Mouse (Mus musculus) kidney, postnatal 14 days (tissue): ENCODE data around the gene Hcn1.

Experiments
- DNase-seq: peaks from one replicate; pipeline ENCODE4 v3.0.0; 2022; ENCODE audit warnings: mixed read lengths

Hcn1 gene

DNA sequence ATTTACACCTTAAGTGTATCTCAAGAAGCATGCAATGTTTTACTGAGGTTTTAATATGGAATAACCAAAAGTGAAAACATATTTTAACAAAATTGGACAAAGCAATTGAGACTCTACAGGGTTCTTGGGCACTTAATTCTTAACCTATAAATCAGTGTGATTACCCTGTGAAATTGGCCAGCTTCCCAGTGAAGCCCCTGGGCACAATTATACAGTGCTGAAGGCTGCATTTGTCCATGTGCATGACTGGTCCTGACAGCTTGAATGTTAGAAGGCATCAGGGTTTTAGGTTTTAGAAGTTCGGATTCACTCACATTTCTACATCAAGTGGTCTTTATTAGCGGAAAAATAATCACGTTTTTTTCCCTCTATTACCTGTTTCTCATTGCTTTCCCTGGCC is 103.9 kb downstream of the Hcn1 start:
- no peak for DNase-seq

- DNase-seq = no peak
Observed at GRCm38 (mm10) chr13:117706496-117706895, 104.4 kb downstream of the Hcn1 start.

GRCm38 (mm10) chr13:117706986-117707738 is 105.0 kb downstream of the Hcn1 start:
- DNase-seq = no peak

DNA sequence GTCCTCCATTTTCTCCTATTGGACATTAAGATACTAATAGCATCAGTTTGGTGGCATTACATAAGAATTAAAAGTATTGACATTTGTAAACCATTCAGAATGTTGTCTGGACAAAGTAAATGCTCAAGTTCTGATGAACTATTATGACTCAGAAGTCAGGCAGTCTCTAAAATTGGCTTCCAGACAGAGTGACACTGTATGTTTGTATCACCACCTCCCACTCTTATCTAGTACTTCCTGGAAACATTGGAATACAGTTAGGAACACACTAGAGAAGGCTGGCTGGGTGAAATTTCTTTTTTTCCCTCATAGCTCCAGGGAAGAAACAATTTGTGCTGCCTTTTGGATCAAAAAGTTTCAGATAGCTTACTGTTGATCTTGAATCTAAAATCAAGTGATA is 108.7 kb downstream of the Hcn1 start:
- no peak for DNase-seq

GRCm38 (mm10) chr13:117722090-117722489 is 120.0 kb downstream of the Hcn1 start:
- DNase-seq = no peak

GRCm38 (mm10) chr13:117724083-117724482 is 122.0 kb downstream of the Hcn1 start:
- no peak for DNase-seq

DNA sequence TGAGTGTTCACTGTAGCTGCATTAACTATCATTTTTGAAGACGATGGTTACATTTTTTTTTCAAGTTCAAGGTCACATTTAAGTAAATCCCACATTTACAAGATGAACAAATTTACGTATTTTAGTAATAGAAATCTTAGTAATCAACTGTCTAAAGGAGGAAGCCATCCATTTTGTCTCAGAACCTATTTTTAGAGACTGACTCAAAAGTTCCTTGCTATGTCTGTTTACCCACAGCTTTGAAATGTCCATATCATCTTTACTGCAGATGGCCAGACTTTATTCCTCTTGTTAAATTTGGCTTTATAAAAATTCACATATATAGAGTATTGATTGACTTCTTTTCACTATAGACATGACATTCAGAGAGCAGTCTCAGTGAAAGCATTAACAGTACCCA is 126.3 kb downstream of the Hcn1 start:
- no peak for DNase-seq

DNA sequence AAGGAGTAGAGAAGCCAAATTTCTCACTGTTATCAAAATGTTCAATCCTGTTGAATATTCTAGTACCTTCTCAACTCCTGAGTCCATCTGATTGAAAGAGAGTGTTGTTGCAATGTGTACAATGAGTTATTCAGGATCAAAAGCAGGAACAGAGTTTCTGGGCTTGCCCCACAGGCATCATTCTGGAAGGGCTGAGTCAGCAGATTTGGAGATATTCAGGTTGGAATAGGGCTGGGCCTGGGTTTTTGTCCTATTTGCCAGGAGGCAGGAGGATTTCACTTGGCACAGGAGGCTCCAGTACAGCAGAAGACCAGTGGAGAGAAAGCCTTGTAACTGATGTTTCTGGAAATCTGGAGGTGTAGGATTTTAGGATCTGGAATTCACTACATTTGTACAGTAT is 130.6 kb downstream of the Hcn1 start:
- DNase-seq = no peak

- DNase-seq = no peak
Observed at GRCm38 (mm10) chr13:117744451-117744850, 142.3 kb downstream of the Hcn1 start.

DNA sequence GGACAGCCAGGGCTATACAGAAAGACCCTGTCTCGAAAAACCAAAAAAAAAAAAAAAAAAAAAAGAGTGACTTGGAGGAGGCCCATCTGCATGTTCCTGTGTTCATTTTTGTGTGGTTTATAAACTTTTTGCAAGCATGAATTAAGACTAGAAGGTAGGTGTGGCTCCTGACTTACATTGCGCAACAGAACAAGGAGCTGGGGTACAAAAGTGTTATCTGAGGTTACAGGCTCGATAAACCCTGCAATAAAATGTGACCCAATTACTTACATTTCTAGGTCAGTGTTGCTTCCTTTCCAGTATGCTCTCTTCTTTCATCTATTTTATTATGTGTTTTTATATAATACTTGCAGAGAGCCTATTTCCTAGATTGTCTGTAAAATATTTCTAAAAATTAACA is 143.1 kb downstream of the Hcn1 start:
- no peak for DNase-seq

DNA sequence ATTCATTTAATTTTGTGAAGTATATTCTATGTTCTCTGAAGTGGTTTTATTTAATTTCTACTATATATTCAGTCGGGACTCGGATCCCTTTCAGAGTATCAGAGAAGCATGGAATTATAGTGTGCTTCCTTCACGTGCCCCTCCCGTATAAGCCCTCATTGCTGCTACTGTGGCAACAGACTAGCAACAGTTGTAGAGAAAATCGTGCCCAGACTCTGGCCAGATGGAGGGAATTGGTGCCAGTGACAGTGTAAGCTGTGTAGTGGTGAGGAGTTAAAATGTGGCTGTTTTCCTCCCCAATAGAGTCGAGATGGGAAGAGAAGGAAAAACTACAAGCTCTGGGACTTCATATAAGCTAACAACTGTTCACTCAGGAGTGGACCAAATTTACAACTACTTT is 163.4 kb downstream of the Hcn1 start:
- no peak for DNase-seq

DNA sequence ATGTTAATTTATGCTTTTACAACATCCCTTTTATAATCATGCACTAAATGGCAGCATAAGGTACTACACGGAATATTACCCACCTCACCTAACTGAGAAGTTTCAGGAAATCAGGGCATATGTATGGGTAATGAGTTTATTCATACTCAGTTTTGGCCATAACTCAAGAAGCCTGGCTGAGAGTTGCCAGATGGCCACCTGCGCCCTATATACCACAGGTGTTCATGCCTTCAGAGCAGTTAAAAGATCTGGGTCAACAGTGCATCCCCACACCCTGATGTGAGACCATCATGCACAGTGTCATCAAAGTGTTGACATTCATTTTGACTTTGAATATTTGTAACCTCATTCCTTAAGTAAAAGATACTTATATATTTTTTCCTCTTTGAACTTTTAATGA is 183.3 kb downstream of the Hcn1 start:
- DNase-seq = no peak

DNA sequence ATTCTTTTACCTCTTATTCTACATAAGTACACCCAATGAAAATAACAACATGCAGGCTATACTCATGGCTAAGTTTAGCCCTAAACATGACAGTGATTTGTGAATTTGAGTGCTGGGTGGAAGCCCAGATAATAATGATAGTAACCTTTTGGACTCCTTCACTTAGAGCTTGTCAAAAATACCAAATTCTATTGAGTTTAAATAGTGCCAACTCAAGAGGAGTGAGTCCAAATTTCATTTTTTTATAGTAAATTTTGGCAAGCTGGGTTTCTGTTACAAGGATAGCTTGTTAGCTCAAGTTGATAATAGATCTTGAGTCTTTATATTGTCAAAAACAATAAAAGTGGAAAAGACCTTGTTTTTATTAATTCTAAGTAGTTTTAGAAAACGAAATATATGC is 190.7 kb downstream of the Hcn1 start:
- no peak for DNase-seq

- no peak for DNase-seq
Observed at GRCm38 (mm10) chr13:117801061-117801460, 198.9 kb downstream of the Hcn1 start.

DNA sequence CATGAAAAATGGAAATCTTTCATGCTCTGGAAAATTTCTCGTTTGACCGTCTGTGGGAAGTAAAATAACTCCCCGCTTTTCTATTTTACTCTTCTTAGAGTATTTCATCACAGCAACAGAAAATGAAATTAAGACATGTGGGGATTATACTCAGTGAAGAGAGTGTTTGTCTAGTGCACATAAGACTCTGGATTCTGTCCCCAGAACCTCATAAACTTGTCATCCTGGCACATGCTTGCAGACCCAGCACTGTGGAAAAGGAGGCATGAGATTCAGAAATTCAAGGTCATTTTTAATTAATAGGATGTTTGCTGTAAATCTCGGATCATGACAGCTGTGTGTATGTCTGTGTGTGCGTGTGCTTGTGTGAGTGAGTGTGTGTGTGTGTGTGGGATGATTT is 225.5 kb downstream of the Hcn1 start:
- DNase-seq = no peak

- no peak for DNase-seq
Observed at GRCm38 (mm10) chr13:117836658-117837057, 234.5 kb downstream of the Hcn1 start.

- DNase-seq = no peak
Observed at GRCm38 (mm10) chr13:117838264-117838663, 236.1 kb downstream of the Hcn1 start.

DNA sequence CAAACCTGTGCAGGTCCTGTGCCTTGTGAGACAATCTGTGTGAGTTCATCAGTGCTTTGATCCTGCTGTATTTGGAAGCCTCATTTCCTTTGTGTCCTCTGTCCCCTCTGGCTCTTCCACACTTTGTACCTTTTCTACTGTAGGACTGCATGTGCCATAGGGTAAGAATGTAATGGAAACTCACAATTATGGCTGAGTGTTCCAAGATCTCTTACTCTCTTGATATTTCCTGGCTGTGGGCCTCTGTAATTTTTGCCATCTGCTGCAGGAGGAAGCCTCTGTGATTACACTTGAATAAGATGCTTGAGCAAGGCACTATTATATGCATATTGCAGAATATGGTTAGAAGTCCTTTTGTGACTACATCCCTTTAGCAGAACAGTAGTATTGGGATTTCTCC is 240.2 kb downstream of the Hcn1 start:
- DNase-seq = no peak

GRCm38 (mm10) chr13:117847290-117847689 is 245.2 kb downstream of the Hcn1 start:
- DNase-seq = no peak

GRCm38 (mm10) chr13:117848757-117849156 is 246.6 kb downstream of the Hcn1 start:
- DNase-seq = no peak

GRCm38 (mm10) chr13:117851954-117852710 is 250.0 kb downstream of the Hcn1 start:
- DNase-seq = no peak

GRCm38 (mm10) chr13:117852711-117853051 is 250.6 kb downstream of the Hcn1 start:
- no peak for DNase-seq

DNA sequence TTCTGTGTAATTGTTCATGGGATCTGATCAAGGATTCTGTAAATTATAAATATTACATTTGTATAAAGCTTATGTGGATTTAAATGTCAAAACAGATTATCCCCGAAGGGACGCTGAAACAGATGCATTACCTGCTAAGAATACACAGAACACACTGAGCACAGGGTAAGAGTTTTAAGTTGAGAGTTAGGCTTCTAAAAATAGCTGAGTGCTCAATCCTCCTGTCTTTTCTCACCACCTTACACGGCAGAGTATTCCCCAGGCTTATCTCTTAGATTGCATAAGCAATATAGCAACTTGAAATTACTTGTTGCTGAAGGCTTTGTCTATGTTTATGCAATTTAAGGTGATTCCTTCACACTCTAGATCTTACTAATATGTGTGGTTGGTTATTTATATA is 256.3 kb downstream of the Hcn1 start:
- DNase-seq = no peak

GRCm38 (mm10) chr13:117877787-117878186 is 275.7 kb downstream of the Hcn1 start:
- DNase-seq = no peak
